Mouse (Mus musculus): ENCODE measurements around the gene Sdk1. TPM values are rescaled to one million over a fixed set of nuclear protein-coding genes. Genes with fewer than 3 reads are reported as not detected.

Sdk1 gene
- total RNA-seq, 2 experiments from 2014 or later, result 0.89 to 1.2 TPM

DNA sequence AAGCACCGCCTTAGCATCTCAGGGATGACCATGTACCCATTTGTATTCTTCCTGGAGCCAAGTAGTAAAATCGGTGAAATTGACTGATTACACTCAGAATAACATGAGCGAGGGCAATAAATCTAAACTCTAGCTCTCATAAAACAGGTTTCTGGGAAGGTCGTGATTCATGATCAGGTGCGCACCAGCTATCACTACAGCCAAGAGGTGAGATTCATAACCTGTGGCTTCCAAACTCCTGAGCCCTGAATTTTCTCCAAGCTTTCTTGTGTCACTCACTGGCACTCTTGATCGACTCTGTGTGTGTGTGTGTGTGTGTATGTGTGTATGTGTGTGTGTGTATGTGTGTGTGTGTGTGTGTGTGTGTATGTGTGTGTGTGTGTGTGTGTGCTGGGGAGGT lies 522.8 kb downstream of the Sdk1 start:
- DNase-seq (ENCODE audit: low spot score), result no peak

DNA sequence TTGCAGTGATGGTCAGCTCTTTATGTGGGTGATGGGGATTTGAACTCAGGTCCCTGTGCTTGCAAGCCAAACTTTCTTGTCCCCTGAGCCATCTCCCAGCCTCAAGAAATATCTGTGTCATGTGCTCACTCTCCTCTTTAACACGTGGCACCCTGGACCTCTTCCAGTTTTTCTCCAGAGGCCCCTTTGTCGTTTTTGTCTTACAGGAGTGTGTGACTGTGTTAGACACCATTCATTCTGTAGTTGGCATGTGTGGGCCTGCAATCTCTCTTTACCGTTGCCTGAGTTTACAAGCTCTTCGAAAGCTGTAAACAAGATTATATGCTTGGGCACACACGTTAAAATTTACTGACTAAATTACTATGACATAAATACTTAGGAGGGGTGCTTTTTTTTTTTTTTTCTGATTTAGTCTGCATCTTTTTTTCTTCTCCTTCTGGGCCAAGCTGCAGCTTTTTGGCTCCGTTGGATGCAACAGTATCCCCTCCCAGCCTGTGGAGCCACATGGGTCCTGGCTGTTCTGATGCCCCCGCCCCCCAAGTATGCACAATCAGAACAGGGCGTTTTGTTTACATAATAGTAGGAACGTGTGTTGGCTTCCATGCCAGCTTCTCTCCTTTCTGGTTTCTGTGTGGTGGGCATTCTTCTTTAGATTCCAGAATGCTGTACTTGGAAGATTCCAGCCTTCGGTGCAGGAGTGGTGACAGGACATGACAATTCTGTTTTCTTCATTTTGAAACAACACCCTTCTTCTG lies 527.6 kb downstream of the Sdk1 start:
- no peak for DNase-seq (ENCODE audit: low spot score)

DNA sequence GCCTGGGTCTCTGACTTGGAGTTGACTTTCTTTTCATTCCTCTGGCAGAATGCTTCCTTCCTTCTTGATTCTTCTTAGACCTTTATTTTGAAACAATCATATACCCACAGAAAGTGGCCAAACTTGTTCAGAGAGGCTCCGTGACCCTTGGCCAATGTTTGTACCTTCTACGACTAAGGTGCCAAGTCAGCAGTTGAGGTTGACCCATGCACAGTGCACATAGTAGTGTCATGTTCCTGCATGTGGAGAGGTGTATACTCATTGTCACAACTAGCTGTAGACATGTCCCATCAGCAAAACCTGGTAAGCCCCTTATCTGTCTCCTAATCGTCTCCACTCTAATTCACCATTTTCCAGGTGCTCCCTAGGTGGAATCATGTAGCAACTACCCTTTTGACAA lies 530.2 kb downstream of the Sdk1 start:
- no peak for DNase-seq (ENCODE audit: low spot score)

DNA sequence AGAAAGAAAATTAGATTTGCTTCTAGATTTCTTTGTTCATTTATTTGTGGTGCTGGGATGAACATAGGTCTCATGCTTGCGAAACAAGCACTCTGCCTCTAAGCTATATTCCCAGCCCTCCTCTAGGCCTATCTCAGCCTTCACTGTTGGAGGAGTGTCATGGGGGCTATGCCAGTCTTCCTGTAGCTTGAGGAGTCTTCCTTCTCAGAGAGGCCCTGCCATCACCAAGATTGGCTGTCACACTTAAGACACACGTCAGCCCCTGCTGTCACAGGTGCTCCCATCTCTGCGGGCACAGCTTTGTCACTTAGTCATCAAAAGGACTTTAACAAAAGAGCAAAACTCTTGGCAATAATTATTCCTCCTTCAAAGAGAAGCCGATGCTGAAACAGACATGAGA lies 536.9 kb downstream of the Sdk1 start:
- no peak for DNase-seq (ENCODE audit: low spot score)

DNA sequence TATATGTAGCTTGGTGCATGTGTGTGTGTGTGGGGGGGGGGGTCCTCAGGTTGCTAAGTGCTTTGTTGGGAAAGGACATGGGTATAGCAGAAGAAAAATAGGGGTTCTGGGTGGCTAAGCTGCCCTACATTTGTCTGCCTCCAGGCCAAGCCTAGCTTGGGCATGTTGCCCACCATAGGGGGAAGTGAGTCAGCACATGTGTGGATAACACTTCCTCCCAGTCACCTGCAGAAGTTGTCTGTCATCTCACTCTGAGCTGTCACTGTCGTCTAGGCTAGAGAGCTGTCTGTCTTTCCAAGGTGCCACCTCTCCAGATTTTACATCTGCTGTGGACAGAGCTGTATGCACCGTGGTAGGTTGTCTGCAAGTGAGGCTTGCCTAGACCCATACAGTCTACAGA lies 539.9 kb downstream of the Sdk1 start:
- no peak for DNase-seq (ENCODE audit: low spot score)

DNA sequence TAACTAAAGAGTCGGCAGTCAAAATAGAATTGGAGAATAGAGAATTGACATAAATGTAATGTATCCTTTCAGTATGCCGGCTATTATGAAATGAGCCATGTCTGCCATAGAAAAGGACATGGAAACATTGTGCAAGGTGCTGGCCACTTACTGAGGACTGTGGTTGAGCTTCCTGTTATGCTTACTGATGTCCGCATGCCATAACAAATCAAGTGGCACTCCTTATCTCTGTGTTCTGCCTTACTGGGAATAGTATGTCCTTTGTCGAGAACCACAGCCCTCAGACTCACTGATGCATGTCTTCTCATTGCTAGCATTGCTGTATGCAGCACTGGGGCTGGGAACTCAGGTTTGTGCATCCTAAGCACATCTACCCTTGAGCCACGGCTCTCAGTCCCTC lies 541.0 kb downstream of the Sdk1 start:
- DNase-seq (ENCODE audit: low spot score), result no peak

DNA sequence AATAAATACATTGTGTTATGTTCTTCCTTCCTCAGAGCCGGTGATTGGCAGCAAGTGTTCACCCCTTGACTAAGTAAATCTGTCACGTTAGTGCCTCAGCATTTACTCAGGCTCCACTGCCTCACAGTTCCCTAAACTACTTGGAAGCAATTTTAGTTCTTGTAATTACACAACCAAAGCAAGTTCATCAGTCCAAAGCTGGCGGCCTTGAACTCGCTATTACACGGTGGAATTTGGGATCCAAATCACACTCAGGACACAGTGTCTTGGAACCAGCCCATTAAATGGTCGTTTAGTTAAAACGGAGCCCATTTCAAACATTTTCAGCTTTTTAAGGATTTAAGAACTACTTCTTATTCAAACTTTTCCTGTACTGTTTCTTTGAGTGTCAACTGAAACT lies 542.2 kb downstream of the Sdk1 start:
- no peak for DNase-seq (ENCODE audit: low spot score)

DNA sequence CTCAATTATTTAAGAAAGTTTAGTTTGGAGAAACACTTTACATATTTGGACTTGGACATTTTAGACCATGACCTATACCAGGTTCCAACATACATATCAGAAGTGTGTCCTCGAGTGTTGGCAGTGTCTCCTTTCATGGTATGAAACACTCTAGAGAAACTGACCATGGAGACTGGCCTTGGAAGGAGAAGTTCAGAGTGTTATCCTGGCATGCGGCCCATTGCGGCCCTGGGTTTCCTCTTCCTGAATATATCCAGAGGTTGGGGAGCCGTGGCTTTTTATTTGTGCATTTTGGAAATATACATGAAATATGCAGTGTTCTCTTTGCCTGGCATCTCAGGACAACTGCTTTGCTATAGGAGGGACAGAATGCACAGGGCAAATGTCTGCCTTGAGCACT lies 552.6 kb downstream of the Sdk1 start:
- DNase-seq (ENCODE audit: low spot score), result no peak

DNA sequence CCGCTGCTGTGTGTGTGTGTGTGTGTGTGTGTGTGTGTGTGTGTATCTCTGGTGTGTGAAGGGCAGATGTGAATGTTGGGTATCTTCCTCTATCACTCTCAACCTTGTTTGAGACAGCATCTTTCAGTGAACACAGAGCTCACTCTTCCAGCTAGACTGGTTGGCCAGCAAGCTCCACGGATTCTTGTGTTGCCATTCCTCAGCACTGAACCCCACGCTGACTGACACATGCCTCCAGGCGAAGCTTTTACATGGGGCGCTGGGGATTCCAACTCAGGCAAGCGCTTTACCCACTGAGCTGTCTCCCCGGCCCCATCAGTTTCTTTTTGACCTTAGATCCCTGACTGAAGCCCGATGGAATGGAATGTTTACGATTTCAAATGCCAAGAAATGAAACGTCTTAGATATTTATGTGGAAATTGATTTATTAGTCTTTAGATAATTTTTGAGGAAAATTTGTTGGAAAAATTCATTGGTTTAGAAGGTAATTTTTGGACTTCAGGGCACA lies 582.6 kb downstream of the Sdk1 start:
- no peak for DNase-seq (ENCODE audit: low spot score)

DNA sequence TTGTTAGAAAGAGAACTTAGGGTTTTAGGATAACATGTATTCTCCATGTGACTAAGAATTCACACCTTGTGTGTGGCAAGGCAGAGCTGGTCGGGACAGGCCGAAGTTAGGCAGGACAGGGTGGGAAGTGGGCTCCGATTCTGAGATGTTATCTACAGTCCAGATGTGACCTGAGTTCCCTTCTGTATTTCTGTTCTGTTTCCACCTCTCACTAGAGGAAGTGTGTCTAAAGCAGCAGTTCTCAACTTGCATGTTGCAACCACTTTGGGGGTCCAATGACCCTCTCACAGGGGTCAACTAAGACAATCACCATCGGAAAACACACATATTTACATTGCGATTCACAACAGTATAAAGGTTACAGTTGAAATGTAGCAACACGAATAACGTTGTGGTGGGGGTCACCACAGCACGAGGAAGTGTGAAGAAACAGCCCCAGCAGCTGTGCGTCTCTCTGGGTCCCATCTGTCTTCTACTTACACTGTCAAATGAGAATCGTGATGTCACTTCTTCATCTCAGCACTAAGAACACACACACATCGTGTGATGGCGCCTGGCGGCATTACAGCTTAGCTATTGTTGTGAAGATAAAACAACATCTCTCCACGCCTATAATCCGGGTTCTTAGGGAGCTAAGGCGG lies 583.6 kb downstream of the Sdk1 start:
- DNase-seq (ENCODE audit: low spot score), result no peak

DNA sequence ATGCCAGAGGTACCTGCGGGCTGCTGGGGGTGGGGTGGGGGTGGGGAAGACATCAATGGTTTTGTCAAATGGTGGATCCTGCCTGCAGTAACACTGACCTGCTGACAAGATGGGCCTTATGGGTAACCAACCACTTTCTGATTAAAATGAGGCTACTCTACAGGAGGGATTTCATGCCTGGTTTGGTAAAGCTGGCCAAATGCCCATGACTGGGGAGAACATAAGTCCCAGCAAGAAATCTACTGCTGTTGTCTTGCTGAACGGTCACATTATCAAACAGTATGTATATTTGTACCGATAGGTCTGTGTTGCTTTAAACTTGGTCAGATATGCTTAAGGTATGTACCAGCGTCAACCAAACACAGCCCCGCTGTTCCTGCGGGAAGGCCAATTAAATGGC lies 594.3 kb downstream of the Sdk1 start:
- no peak for DNase-seq (ENCODE audit: low spot score)

DNA sequence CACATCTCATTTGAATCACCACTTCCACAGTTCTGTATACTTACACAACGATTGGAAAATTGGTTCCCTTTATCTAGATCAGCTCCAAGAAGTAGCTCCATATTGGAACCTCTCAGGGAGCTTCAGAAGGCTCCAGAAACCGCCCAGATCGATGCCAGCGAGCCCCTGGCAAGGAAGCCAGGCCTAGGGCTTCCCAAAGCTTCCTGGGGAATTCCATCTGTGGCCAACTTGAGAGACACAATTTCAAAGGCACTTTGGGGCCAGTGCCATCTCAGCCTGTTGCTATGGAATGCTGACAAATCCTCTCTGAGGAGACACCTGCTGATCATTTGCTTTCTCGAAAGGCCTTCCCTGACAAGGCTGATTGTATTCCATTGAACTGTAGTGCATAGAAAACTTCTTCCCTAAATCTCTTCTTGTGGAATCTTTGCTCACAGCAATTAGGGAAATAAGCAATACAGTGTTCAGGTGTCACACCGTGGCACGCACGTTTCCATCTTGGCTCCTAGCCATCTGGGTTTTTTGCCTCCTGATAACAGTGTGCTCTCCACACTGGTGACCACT lies 595.7 kb downstream of the Sdk1 start:
- DNase-seq (ENCODE audit: low spot score), result no peak

DNA sequence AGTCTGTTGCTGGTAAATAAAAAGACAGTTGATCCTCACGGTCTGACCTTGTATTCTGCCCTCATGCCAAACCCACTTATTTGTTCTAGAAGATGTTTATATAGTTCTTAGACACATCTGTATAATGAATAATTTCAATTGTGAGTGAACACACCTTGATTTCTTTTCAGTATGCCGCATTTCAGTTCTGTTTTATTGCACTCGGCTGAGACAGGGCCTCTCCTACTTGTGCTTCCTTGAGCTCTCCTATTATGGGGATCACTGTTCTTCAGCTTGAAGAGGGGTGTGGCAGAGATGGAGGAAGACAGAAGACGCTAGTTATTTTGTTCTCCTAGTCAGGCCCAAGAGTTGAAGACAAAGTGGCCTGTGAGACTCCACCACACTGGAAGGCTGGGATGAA lies 603.4 kb downstream of the Sdk1 start:
- no peak for DNase-seq (ENCODE audit: low spot score)

DNA sequence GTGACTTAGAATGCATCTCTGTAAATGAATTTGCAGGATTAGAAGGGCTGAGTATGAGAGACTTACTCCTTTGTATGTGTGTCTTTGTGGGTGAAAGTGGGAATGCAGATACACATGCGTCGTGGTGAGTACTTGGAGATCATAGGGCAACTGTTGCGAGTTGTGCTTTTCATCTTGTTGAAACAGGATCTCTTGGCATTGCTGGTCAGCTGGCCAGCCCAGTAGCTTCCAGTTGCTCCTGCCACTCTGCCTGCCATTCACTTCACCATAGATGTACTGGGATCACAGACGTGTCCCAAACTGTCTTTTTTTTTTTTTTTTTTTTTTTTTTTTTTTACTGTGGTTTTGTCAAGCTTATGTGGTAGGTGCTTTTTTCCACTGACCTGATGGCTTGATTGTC lies 606.4 kb downstream of the Sdk1 start:
- peak; percentile 42 for DNase-seq (ENCODE audit: low spot score)

DNA sequence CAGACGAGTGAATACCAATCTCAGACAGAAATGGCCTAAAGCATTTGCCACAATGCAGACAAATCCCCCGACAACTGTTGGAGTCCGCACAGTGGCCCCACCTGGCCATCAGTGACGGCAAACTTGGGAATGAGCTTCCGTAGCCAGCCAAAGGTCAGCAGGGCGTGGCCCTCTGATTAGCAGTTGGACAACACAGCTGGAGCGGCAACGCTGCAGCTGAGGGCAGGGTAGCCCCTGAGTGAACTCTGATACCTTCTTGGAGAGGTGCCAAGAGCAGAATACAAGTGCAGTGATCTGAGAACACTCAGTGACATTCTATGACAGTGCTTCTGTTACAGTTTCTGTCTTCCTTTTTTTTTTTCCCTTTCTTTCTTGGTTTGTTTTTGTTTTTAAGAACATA lies 610.9 kb downstream of the Sdk1 start:
- DNase-seq (ENCODE audit: low spot score), result peak; percentile 4

DNA sequence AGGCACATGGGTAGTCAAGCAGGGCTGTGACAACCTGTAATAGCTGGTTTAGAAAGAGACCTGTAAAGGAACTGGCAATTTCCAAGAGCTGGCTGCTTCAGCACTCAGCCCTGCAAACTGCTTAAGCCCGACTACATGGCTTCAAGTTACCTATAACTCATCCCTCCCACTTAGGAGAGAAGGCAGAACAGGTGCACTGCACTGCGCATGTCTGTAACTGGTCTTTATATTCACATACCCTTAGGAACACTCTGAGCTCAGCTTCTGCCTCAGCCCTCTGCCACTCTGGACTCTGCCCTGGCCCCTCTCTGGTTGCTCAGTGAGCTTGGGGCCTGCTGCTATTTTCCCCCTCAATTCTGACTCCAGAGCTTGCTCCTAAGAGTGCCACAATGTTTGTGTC lies 615.2 kb downstream of the Sdk1 start:
- peak; percentile 16 for DNase-seq (ENCODE audit: low spot score)

DNA sequence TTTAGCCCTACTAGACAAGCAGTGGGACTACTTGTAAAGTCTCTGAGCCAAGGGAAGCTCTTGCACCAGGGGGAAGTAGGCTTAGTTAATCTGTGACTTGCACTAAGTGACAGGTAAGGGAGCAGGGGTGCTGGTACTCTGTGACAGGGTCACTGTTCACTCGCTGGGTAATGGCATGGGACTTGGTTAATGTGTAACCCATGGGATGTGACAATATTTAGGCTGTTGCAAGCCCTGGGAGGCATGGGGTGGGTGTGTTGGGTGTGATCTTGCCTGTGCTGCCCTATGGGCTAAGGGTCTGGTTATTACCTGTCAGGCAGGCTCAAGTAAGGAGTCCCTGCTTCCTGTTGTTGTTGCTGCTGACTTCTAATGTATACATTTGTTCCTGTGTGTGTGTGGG lies 616.5 kb downstream of the Sdk1 start:
- DNase-seq (ENCODE audit: low spot score), result no peak

DNA sequence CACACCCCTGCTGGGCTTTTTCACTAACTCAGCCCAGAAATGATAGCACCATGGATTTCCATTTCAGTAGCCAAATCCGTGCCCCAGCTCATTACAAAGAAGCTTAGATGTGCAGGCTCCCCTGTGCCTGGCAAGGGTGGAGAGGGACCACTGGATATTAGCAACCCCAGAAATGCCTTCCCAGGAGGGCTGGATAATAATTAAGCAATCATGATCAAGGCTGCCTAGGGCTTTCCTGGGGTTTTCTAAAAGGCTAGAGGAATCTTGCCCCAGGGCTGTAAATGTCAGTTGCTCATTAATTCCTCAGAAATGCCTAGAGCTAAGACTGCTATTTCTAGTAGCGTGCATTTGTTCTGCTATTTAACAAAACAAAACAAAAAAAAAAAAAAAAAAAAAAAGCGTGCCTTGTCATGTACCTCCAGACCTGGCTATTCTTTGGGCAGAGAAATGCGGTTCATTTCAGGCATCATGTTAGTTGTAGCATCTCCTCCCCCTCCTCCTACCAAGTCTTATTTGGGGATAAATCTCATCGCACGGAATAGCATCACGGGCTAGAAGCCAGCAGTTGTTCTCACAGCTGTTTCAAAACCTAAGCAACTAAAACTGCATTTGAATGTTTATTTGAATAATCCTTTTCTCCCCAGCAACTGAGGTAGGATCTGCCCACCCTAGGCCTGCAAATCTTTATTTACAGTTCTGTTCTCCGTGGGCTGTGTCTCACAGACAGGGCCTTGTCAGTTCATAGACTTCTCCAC lies 617.3 kb downstream of the Sdk1 start:
- no peak for DNase-seq (ENCODE audit: low spot score)

DNA sequence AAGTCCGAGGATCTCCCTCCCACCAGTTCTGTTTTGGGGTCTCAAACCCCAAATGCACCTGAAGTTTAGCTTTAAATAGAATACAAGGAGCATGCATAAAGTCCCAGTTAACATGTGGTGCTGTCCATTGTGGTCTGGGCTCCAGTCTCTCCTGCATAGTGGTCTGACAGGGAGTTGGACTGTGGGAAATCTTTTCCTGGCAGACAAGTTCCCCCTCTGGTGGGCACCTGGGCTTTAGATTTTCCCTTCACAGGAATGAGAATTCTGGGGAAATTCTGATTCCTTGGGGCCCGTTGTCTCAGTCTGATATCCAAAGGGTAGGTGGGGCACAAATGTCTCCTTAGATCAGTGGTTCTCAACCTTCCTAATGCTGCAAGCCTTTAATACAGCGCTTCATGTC lies 624.8 kb downstream of the Sdk1 start:
- DNase-seq (ENCODE audit: low spot score), result no peak

DNA sequence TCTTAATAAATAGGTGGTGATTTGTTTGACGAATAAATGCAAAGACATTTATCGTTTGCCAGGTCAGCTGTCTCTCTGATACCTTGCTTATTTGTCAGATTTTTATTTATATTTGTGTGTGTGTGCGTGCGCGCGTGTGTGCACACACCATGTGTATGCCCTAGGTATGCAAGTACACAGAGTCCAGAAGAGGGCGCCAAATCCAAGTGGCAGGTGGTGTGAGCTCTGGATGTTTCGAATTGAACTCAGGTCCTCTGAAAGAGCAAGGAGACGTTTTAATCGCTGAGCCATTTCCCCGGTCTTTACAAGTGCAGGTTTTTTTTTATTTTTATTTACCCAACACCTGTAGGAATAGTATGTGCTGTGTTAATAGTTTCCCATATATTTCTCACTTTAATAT lies 632.5 kb downstream of the Sdk1 start:
- DNase-seq (ENCODE audit: low spot score), result no peak

DNA sequence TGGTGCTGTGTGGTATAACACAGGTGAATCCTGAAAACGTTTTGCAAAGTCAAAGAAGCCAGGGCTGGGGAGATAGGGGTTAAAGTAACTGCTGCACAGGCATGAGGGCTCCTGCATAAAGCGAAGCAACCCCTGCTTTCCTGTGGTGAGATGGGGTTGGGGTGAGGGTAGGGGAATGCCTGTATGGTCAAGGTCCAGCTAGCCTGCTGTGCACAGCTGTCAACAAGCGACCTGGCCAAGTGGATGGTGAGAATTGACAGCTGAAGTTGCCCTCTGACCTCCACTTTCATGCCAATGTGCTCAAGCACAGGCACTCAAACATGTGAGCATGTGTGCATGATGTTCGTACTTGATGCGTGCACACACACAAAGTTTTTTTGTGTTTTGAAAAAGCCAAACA lies 639.4 kb downstream of the Sdk1 start:
- no peak for DNase-seq (ENCODE audit: low spot score)

DNA sequence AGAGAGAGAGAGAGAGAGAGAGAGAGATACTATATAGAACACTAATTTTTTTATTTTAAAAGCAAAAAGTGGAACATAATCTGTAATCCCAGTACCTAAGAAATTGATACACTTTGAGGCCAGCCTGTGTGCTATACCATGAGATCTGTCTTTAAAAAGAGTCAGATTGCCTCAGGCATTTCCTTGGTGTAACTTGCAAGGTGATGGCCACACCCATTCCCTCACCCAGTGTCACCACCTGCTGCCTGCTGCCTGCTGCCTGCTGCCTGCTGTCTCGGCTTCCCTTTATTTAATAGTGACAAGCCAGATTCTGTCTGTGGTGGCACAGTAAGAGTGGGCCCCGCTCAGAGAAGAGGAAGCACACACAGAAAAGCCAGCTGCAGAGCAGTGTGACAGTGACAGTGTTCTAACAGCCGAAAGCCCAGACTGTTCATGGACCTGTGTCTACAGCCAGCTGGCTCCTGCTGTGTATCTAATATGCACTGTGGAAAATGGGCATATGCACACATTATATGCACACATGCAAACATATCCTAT lies 642.9 kb downstream of the Sdk1 start:
- no peak for DNase-seq (ENCODE audit: low spot score)
